Mouse (Mus musculus) brain, embryonic 14.5 days (tissue): ENCODE data around the gene Selenof.

Experiments
- CTCF ChIP-seq: fragments of 200-500 bp; IDR thresholded peaks from 2 replicates; pipeline ENCODE4 v1.5.1; 2012; ENCODE audit warnings: inconsistent platforms, mild to moderate bottlenecking, moderate library complexity, borderline replicate concordance; ENCODE audit not compliant: insufficient read depth, insufficient read length; ENCODE audit errors: extremely low read depth
- POLR2A ChIP-seq: fragments of 200-500 bp; IDR thresholded peaks from 2 replicates; pipeline ENCODE4 v1.6.1; 2012; ENCODE audit warnings: mild to moderate bottlenecking, inconsistent platforms, borderline replicate concordance; ENCODE audit not compliant: poor library complexity, insufficient read depth, insufficient read length, severe bottlenecking; ENCODE audit errors: extremely low read depth

- TF ChIP-seq POLR2A (no peak), CTCF (no peak)
Measured at GRCm38 (mm10) chr3:144563916-144564315, 6.2 kb upstream of the Selenof start.
